ENCODE assay signal across 8 mouse cellular contexts in genomic region chr9:121298065-121298398, GRCm38 (mm10). TPM values are rescaled to one million over a fixed set of nuclear protein-coding genes. Genes with fewer than 3 reads are reported as not detected.
DNase-seq lines count a peak whose midpoint lies in the region; ATAC-seq and TF ChIP-seq lines count a peak whose summit lies in the region.

No protein-coding gene starts in this region.

- no peaks in the 10 kb centered on the region for H3K36me3 ChIP-seq in lung, embryonic 15.5 days
- H3K36me3 ChIP-seq in midbrain, embryonic 16.5 days (ENCODE audit: control insufficient read depth, insufficient read depth, low read length), result no peaks in the 10 kb centered on the region

- H3K4me3 ChIP-seq in lung, embryonic 15.5 days, result peak overlapping the region; percentile 72
- H3K4me3 ChIP-seq in embryonic fibroblast, embryonic 13.5 days (ENCODE audit: insufficient read depth, low read length), result peak overlapping the region; percentile 85
- peak overlapping the region; percentile 74 for H3K4me3 ChIP-seq in midbrain, embryonic 16.5 days (ENCODE audit: low read depth, low read length)

- ATAC-seq in lung, embryonic 15.5 days (ENCODE audit: borderline replicate concordance, extremely low read depth, low FRiP score, low TSS enrichment), result no peak
- ATAC-seq in midbrain, embryonic 16.5 days, result no peak

- 0 out of 2 replicates have a peak, but pooled peaks cover 4% of the 10 kb centered on the region for H3K27me3 ChIP-seq in lung, embryonic 15.5 days
- no peaks in the 10 kb centered on the region for H3K27me3 ChIP-seq in midbrain, embryonic 16.5 days (ENCODE audit: control insufficient read depth, insufficient read depth, low read depth, low read length)

- DNase-seq in lung, postnatal 25 days (ENCODE audit: low spot score), result no peak
- DNase-seq in kidney, postnatal 10 days, result peak; percentile 55
- no peak for DNase-seq in urinary bladder, postnatal 36 days (ENCODE audit: low spot score in 2 of 2)
- DNase-seq in ovary, adult 18-20 months (ENCODE audit: low spot score), result no peak
- DNase-seq in gastrocnemius, adult 18-20 months (ENCODE audit: low spot score), result no peak

- TF ChIP-seq POLR2A in embryonic fibroblast, embryonic 13.5 days (IDR thresholded peaks at IDR 0.05; ENCODE audit: low read depth, low read length), result no peak

- 2% methylated on average over 7 of the region's 7 CpGs for WGBS in lung, embryonic 15.5 days
- 2% methylated on average over 7 of the region's 7 CpGs for WGBS in midbrain, embryonic 16.5 days

- H3K4me2 ChIP-seq in lung, embryonic 15.5 days, result peak overlapping the region; percentile 96
- peak overlapping the region; percentile 97 for H3K4me2 ChIP-seq in midbrain, embryonic 16.5 days (ENCODE audit: low read length)

- H3K4me1 ChIP-seq in lung, embryonic 15.5 days, result peaks cover 37% of the 10 kb centered on the region
- H3K4me1 ChIP-seq in embryonic fibroblast, embryonic 13.5 days (ENCODE audit: control insufficient read depth, insufficient read depth, low read length), result peaks cover 7% of the 10 kb centered on the region
- H3K4me1 ChIP-seq in midbrain, embryonic 16.5 days (ENCODE audit: control insufficient read depth, insufficient read depth, low read length), result peaks cover 28% of the 10 kb centered on the region

- no peaks in the 10 kb centered on the region for H3K9me3 ChIP-seq in lung, embryonic 15.5 days
- no peaks in the 10 kb centered on the region for H3K9me3 ChIP-seq in midbrain, embryonic 16.5 days (replicated peaks; ENCODE audit: control insufficient read depth, low read length, poor library complexity, severe bottlenecking)

- peak overlapping the region; percentile 62 for H3K27ac ChIP-seq in lung, embryonic 15.5 days
- H3K27ac ChIP-seq in embryonic fibroblast, embryonic 13.5 days (ENCODE audit: insufficient read depth, low read length), result peak overlapping the region; percentile 31
- peak overlapping the region; percentile 56; the same call in 1 of the 2 replicates for H3K27ac ChIP-seq in midbrain, embryonic 16.5 days (ENCODE audit: low read length)

- TF ChIP-seq CTCF in embryonic fibroblast, embryonic 13.5 days (IDR thresholded peaks at IDR 0.05; ENCODE audit: borderline replicate concordance, insufficient read depth, low read length), result no peak

- H3K9ac ChIP-seq in lung, embryonic 15.5 days, result peak overlapping the region; percentile 86
- H3K9ac ChIP-seq in midbrain, embryonic 16.5 days (ENCODE audit: low read depth, low read length), result peak overlapping the region; percentile 86

RNA-seq across cellular contexts. Expression of gene Trak1, which starts 0.7 kb away (rescaled TPM):
- polyA plus RNA-seq in lung, embryonic 15.5 days (2015; fragmentation: Nextera tagmentation; extraction: Ambion mirVana), result 24.1 and 25.3 TPM in 2 replicates
- 38.4 and 41.5 TPM in 2 replicates for polyA plus RNA-seq in embryonic fibroblast, embryonic 13.5 days (2011; ENCODE audit: insufficient read length, low read depth, missing spikeins)
- polyA plus RNA-seq in midbrain, embryonic 16.5 days (2015; fragmentation: Nextera tagmentation; extraction: Ambion mirVana), result 53.8 and 60.6 TPM in 2 replicates
- total RNA-seq in gastrocnemius, adult 18-20 months (2021), result 100 to 1,000 TPM; 172 to 191 TPM

RNA-seq across cellular contexts. Expression of gene Ulk4, which starts 21.0 kb away (rescaled TPM):
- polyA plus RNA-seq in lung, embryonic 15.5 days (2015; fragmentation: Nextera tagmentation; extraction: Ambion mirVana), result 149 and 164 TPM in 2 replicates
- polyA plus RNA-seq in embryonic fibroblast, embryonic 13.5 days (2011; ENCODE audit: insufficient read length, low read depth, missing spikeins), result 2.5 and 4.6 TPM in 2 replicates
- polyA plus RNA-seq in midbrain, embryonic 16.5 days (2015; fragmentation: Nextera tagmentation; extraction: Ambion mirVana), result 102 and 112 TPM in 2 replicates
- under 1 TPM; 0.07 TPM for total RNA-seq in gastrocnemius, adult 18-20 months (2021)

Comparison
In these comparisons a context has a peak if more than half of its experiments do, and no peak if none do; other contexts are left out.
1. RNA of gene Ulk4, which starts 21.0 kb away (polyA plus RNA-seq): 149 to 164 TPM in lung, embryonic 15.5 days and 102 to 112 TPM in midbrain, embryonic 16.5 days; 2.5 to 4.6 TPM in embryonic fibroblast, embryonic 13.5 days; every median in the first group is over 10 times any median in the second.
2. Peak in every context shown above with its lines, with median percentiles within 50 percentile points of each other: H3K27ac ChIP-seq and H3K4me3 ChIP-seq.